Mouse (Mus musculus) kidney, embryonic 14.5 days (tissue): ENCODE results near the gene Slc43a2. TPM values are rescaled to one million over a fixed set of nuclear protein-coding genes. Genes with fewer than 3 reads are reported as not detected.
A peak's percentile ranks its signal among the peaks of the same experiment; 100 is the strongest.

Experiments used
- ATAC-seq: fragments of 200-750 bp; cut with Nextera tagmentation; 2 replicates; pipeline ENCODE4 v1.8.0; 2017; ENCODE audit warnings: moderate number of reproducible peaks, mild to moderate bottlenecking, moderate TSS enrichment, moderate library complexity; ENCODE audit not compliant: low FRiP score, low TSS enrichment
- H3K27ac ChIP-seq: fragments of 300-500 bp; sonication (generic); 2 replicates; pipeline ENCODE4 v1.5.1; 2014; ENCODE audit warnings: low read depth, mild to moderate bottlenecking, low read length, moderate library complexity, mixed read lengths
- H3K27me3 ChIP-seq: fragments of 300-500 bp; sonication (generic); 2 replicates; pipeline ENCODE4 v1.6.1; 2014; ENCODE audit warnings: mild to moderate bottlenecking, low read length; ENCODE audit not compliant: control insufficient read depth, insufficient read depth
- H3K36me3 ChIP-seq: fragments of 300-500 bp; sonication (generic); 2 replicates; pipeline ENCODE4 v1.6.1; 2014; ENCODE audit warnings: low read length, mixed read lengths; ENCODE audit not compliant: control insufficient read depth, insufficient read depth
- H3K4me1 ChIP-seq: fragments of 300-500 bp; sonication (generic); 2 replicates; pipeline ENCODE4 v1.6.1; 2014; ENCODE audit warnings: low read length, mixed read lengths; ENCODE audit not compliant: control insufficient read depth, insufficient read depth
- H3K4me2 ChIP-seq: fragments of 300-500 bp; sonication (generic); replicated peaks from 2 replicates; pipeline ENCODE4 v1.6.1; 2014; ENCODE audit warnings: low read depth, mild to moderate bottlenecking, low read length
- H3K4me3 ChIP-seq: fragments of 300-500 bp; sonication (generic); 2 replicates; pipeline ENCODE4 v1.5.1; 2014; ENCODE audit warnings: mild to moderate bottlenecking, low read length
- H3K9ac ChIP-seq: fragments of 300-500 bp; sonication (generic); 2 replicates; pipeline ENCODE4 v1.6.1; 2014; ENCODE audit warnings: low read depth, mild to moderate bottlenecking, low read length, moderate library complexity
- H3K9me3 ChIP-seq: fragments of 300-500 bp; sonication (generic); 2 replicates; pipeline ENCODE4 v1.6.1; 2016; ENCODE audit warnings: low read length; ENCODE audit not compliant: control insufficient read depth
- WGBS: fragments of 180-500 bp; shearing (Covaris S2); extraction: QIAGEN DNeasy Blood & Tissue Kit; methylation state at CpG from one replicate; pipeline ENCODE4 v1.1.7; 2014; 5-methylcytosine and 5-hydroxymethylcytosine counted together
- microRNA-seq: library from miRNA; unstranded; fragments of <30 nt; microRNA quantifications from one replicate; pipeline ENCODE4, GENCODE M21; 2016
- polyA plus RNA-seq: library from polyadenylated mRNA; unstranded; fragments of >200 nt; fragmentation: Nextera tagmentation; extraction: Ambion mirVana; gene quantifications from 2 replicates; pipeline ENCODE4 v1.2.1, GENCODE M21; 2014

Gene Slc43a2
- polyA plus RNA-seq, 1 experiment from 2014 or later, result 6.0 TPM

GRCm38 (mm10) chr11:75621426-75621825, 89.9 kb downstream of the Slc43a2 start:
- ATAC-seq, result no peak
- Histone ChIP-seq H3K27ac (no peak overlapping the region), H3K9ac (no peak overlapping the region), H3K27me3 (no peaks in the 10 kb centered on the region), H3K36me3 (peaks cover 65% of the 10 kb centered on the region), H3K4me2 (no peak overlapping the region), H3K9me3 (no peaks in the 10 kb centered on the region), H3K4me3 (no peak overlapping the region), H3K4me1 (peaks cover 4% of the 10 kb centered on the region; the same call in 1 of the 2 replicates)
- 83% methylated on average over 2 of the region's 2 CpGs for WGBS

GRCm38 (mm10) chr11:75622588-75623329, 91.3 kb downstream of the Slc43a2 start:
- Histone ChIP-seq H3K36me3 (peaks cover 71% of the 10 kb centered on the region), H3K4me2 (no peak overlapping the region), H3K9me3 (no peaks in the 10 kb centered on the region), H3K27me3 (no peaks in the 10 kb centered on the region), H3K9ac (no peak overlapping the region), H3K4me1 (peaks cover 4% of the 10 kb centered on the region; the same call in 1 of the 2 replicates), H3K27ac (no peak overlapping the region; the same call in 1 of the 2 replicates), H3K4me3 (no peak overlapping the region)
- 68% methylated on average over 2 of the region's 2 CpGs for WGBS
- ATAC-seq, result no peak

- Histone ChIP-seq H3K4me1 (peaks cover 4% of the 10 kb centered on the region; the same call in 1 of the 2 replicates), H3K9me3 (no peaks in the 10 kb centered on the region), H3K27ac (peak overlapping the region; percentile 73), H3K4me2 (no peak overlapping the region), H3K36me3 (peaks cover 73% of the 10 kb centered on the region), H3K27me3 (no peaks in the 10 kb centered on the region), H3K9ac (no peak overlapping the region), H3K4me3 (no peak overlapping the region)
- WGBS, result 69% methylated on average over 2 of the region's 2 CpGs
- ATAC-seq, result peak; percentile 46; the same call in 1 of the 2 replicates
Observed at GRCm38 (mm10) chr11:75624102-75624554, 92.6 kb downstream of the Slc43a2 start.

DNA sequence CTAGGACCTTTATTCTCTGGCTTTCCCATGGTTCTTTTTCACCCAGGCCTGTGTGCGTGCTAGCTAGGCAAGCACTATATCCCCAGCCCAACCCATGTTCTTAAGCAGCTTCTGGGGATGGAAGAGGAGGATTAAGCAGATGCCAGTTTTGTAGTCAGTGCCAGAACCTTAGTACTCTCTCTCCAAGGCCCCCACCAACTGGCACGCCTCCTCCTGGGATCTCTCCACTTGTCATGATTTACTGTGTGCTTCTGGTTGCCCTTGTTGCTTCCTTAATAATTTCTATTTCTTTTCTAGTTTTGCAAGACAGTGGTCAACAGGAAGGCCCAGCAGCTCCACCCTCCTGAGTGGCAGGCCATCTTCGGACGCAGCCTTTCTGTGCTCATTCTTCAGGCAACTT, 94.3 kb downstream of the Slc43a2 start:
- H3K36me3 ChIP-seq, result peaks cover 56% of the 10 kb centered on the region
- no peak overlapping the region for H3K9ac ChIP-seq
- no peaks in the 10 kb centered on the region for H3K27me3 ChIP-seq
- ATAC-seq, result no peak
- peaks cover 7% of the 10 kb centered on the region for H3K4me1 ChIP-seq
- no peak overlapping the region for H3K27ac ChIP-seq
- H3K4me3 ChIP-seq, result no peak overlapping the region
- H3K4me2 ChIP-seq, result no peak overlapping the region
- no peaks in the 10 kb centered on the region for H3K9me3 ChIP-seq
- WGBS, result 90% methylated on average over 4 of the region's 4 CpGs

Small RNA genes lying within 50 kb of the gene (microRNA-seq; reads per million reads assigned to microRNA genes)
- not detected for gene Mir3971

Other genes with a start within 250 kb of the Slc43a2 start
- gene Rpa1, start 183.4 kb upstream of the Slc43a2 start, polyA plus RNA-seq, result 111 and 119 TPM in 2 replicates
- gene Smyd4, start 183.3 kb upstream of the Slc43a2 start, polyA plus RNA-seq, result 10.4 and 17.8 TPM in 2 replicates
- 118 and 120 TPM in 2 replicates for gene Serpinf1, start 109.0 kb upstream of the Slc43a2 start, polyA plus RNA-seq
- gene Serpinf2, start 92.1 kb upstream of the Slc43a2 start, polyA plus RNA-seq, result 3.9 and 8.4 TPM in 2 replicates
- 2.8 and 4.8 TPM in 2 replicates for gene Wdr81, start 77.0 kb upstream of the Slc43a2 start, polyA plus RNA-seq
- 20.7 and 21.0 TPM in 2 replicates for gene Tlcd2, start 70.0 kb upstream of the Slc43a2 start, polyA plus RNA-seq
- gene Prpf8, start 44.9 kb upstream of the Slc43a2 start, polyA plus RNA-seq, result 56.4 and 103 TPM in 2 replicates
- 0.51 and 0.97 TPM in 2 replicates for gene Rilp, start 21.6 kb upstream of the Slc43a2 start, polyA plus RNA-seq
- gene Scarf1, start 18.2 kb upstream of the Slc43a2 start, polyA plus RNA-seq, result 10.0 TPM in 2 replicates
- 78.2 and 99.5 TPM in 2 replicates for gene Pitpna, start 56.4 kb downstream of the Slc43a2 start, polyA plus RNA-seq
- 24.9 and 30.1 TPM in 2 replicates for gene Inpp5k, start 99.3 kb downstream of the Slc43a2 start, polyA plus RNA-seq
- gene Myo1c, start 118.8 kb downstream of the Slc43a2 start, polyA plus RNA-seq, result 21.5 and 32.0 TPM in 2 replicates
- 66.1 and 119 TPM in 2 replicates for gene Crk, start 147.6 kb downstream of the Slc43a2 start, polyA plus RNA-seq
- 918 and 1,088 TPM in 2 replicates for gene Ywhae, start 201.2 kb downstream of the Slc43a2 start, polyA plus RNA-seq